Mouse (Mus musculus): ENCODE data around the gene Gm3250. TPM values are rescaled to one million over a fixed set of nuclear protein-coding genes. Genes with fewer than 3 reads are reported as not detected.
"Not testable (repeated sequence)": the region's sequence is repeated elsewhere in the genome, so short reads cannot be mapped to it uniquely, and the experiment has no call there.

Gm3250 gene
- polyA plus RNA-seq (2016; fragmentation: Nextera tagmentation; extraction: Ambion mirVana), result not detected in 2 replicates

- H3K4me3 ChIP-seq; H3K36me3 ChIP-seq; H3K27ac ChIP-seq (ENCODE audit: poor library complexity, severe bottlenecking); H3K27me3 ChIP-seq (replicated peaks); ATAC-seq (ENCODE audit: insufficient number of reproducible peaks, low FRiP score); H3K9me3 ChIP-seq (replicated peaks); H3K4me2 ChIP-seq; H3K9ac ChIP-seq; H3K4me1 ChIP-seq (replicated peaks): not testable (repeated sequence)
- WGBS, result 10% methylated on average over 1 of the region's 1 CpGs
Measured at GRCm38 (mm10) chr10:77782442-77782841, at the start of gene Gm3250. Gene Gm3250 (minus strand): TSS chr10:77782542.

GRCm38 (mm10) chr10:77826951-77827350 lies 44.6 kb upstream of the Gm3250 start, which contains the start of gene Krtap10-4:
Gene Krtap10-4 (minus strand): TSS chr10:77827095.
- 0 out of 2 replicates have a peak, but pooled peaks cover 6% of the 10 kb centered on the region for H3K9me3 ChIP-seq (replicated peaks)
- no peak for ATAC-seq (ENCODE audit: insufficient number of reproducible peaks, low FRiP score)
- H3K27ac ChIP-seq (ENCODE audit: poor library complexity, severe bottlenecking), result no peak within 1 kb of the TSS
- H3K27me3 ChIP-seq (replicated peaks), result no peaks in the 10 kb centered on the region
- no peak within 1 kb of the TSS for H3K4me2 ChIP-seq
- no peaks in the 10 kb centered on the region for H3K4me1 ChIP-seq (replicated peaks)
- H3K4me3 ChIP-seq, result no peak within 1 kb of the TSS
- H3K9ac ChIP-seq, result no peak within 1 kb of the TSS
- 53% methylated on average over 6 of the region's 6 CpGs for WGBS
- no peaks in the 10 kb centered on the region for H3K36me3 ChIP-seq

GRCm38 (mm10) chr10:77819203-77819602 lies 36.9 kb upstream of the Gm3250 start:
- Histone ChIP-seq H3K27ac (ENCODE audit: poor library complexity, severe bottlenecking) (no peak overlapping the region), H3K4me3 (no peak overlapping the region), H3K4me2 (no peak overlapping the region), H3K4me1 (replicated peaks) (no peaks in the 10 kb centered on the region), H3K36me3 (no peaks in the 10 kb centered on the region), H3K9me3 (replicated peaks) (0 out of 2 replicates have a peak, but pooled peaks cover 6% of the 10 kb centered on the region), H3K27me3 (replicated peaks) (0 out of 2 replicates have a peak, but pooled peaks cover 4% of the 10 kb centered on the region), H3K9ac (no peak overlapping the region)
- ATAC-seq (ENCODE audit: insufficient number of reproducible peaks, low FRiP score), result no peak
- 41% methylated on average over 4 of the region's 4 CpGs for whole genome bisulfite sequencing

GRCm38 (mm10) chr10:77818523-77818922 lies 36.2 kb upstream of the Gm3250 start:
- 94% methylated on average over 4 of the region's 4 CpGs for WGBS
- no peak overlapping the region for H3K4me3 ChIP-seq
- no peak for ATAC-seq (ENCODE audit: insufficient number of reproducible peaks, low FRiP score)

GRCm38 (mm10) chr10:77815514-77815913 lies 33.2 kb upstream of the Gm3250 start:
- H3K36me3 ChIP-seq, result no peaks in the 10 kb centered on the region
- no peaks in the 10 kb centered on the region for H3K4me1 ChIP-seq (replicated peaks)
- 19% methylated on average over 5 of the region's 5 CpGs for WGBS
- ATAC-seq (ENCODE audit: insufficient number of reproducible peaks, low FRiP score), result no peak
- H3K9ac ChIP-seq, result no peak overlapping the region
- H3K9me3 ChIP-seq (replicated peaks), result no peaks in the 10 kb centered on the region
- H3K4me2 ChIP-seq, result no peak overlapping the region
- 0 out of 2 replicates have a peak, but pooled peaks cover 7% of the 10 kb centered on the region for H3K27me3 ChIP-seq (replicated peaks)
- H3K4me3 ChIP-seq, result no peak overlapping the region
- H3K27ac ChIP-seq (ENCODE audit: poor library complexity, severe bottlenecking), result no peak overlapping the region

More at GRCm38 (mm10) chr10:77818523-77818922, 36.2 kb upstream of the Gm3250 start:
- no peak overlapping the region for H3K9ac ChIP-seq
- H3K9me3 ChIP-seq (replicated peaks), result 0 out of 2 replicates have a peak, but pooled peaks cover 2% of the 10 kb centered on the region
- H3K4me2 ChIP-seq, result no peak overlapping the region
- no peak overlapping the region for H3K27ac ChIP-seq (ENCODE audit: poor library complexity, severe bottlenecking)
- no peaks in the 10 kb centered on the region for H3K36me3 ChIP-seq
- 0 out of 2 replicates have a peak, but pooled peaks cover 7% of the 10 kb centered on the region for H3K27me3 ChIP-seq (replicated peaks)
- no peaks in the 10 kb centered on the region for H3K4me1 ChIP-seq (replicated peaks)

- WGBS, result 35% methylated on average over 4 of the region's 4 CpGs
- no peaks in the 10 kb centered on the region for H3K4me1 ChIP-seq (replicated peaks)
- no peak within 1 kb of the TSS for H3K27ac ChIP-seq (ENCODE audit: poor library complexity, severe bottlenecking)
- no peaks in the 10 kb centered on the region for H3K36me3 ChIP-seq
- H3K4me3 ChIP-seq, result no peak within 1 kb of the TSS
- H3K9me3 ChIP-seq (replicated peaks), result peaks cover 6% of the 10 kb centered on the region; the same call in 1 of the 2 replicates
- H3K9ac ChIP-seq, result no peak within 1 kb of the TSS
- ATAC-seq (ENCODE audit: insufficient number of reproducible peaks, low FRiP score), result no peak
- 0 out of 2 replicates have a peak, but pooled peaks cover 7% of the 10 kb centered on the region for H3K27me3 ChIP-seq (replicated peaks)
- no peak within 1 kb of the TSS for H3K4me2 ChIP-seq
Measured at GRCm38 (mm10) chr10:77814382-77814781, 32.0 kb upstream of the Gm3250 start, which contains the start of gene Gm2696. Gene Gm2696 (plus strand): TSS chr10:77814682.

GRCm38 (mm10) chr10:77811743-77812142 lies 29.4 kb upstream of the Gm3250 start, which contains the start of gene Gm9507:
Gene Gm9507 (minus strand): TSS chr10:77811843.
- H3K4me1 ChIP-seq (replicated peaks), result no peaks in the 10 kb centered on the region
- 0 out of 2 replicates have a peak, but pooled peaks cover 7% of the 10 kb centered on the region for H3K27me3 ChIP-seq (replicated peaks)
- 63% methylated on average over 5 of the region's 5 CpGs for WGBS
- H3K36me3 ChIP-seq, result no peaks in the 10 kb centered on the region
- no peak within 1 kb of the TSS for H3K4me2 ChIP-seq
- peaks cover 8% of the 10 kb centered on the region; the same call in 1 of the 2 replicates for H3K9me3 ChIP-seq (replicated peaks)
- no peak for ATAC-seq (ENCODE audit: insufficient number of reproducible peaks, low FRiP score)
- H3K27ac ChIP-seq (ENCODE audit: poor library complexity, severe bottlenecking), result no peak within 1 kb of the TSS
- H3K4me3 ChIP-seq, result no peak within 1 kb of the TSS
- H3K9ac ChIP-seq, result no peak within 1 kb of the TSS

GRCm38 (mm10) chr10:77804095-77804494 lies 21.8 kb upstream of the Gm3250 start:
- H3K27ac ChIP-seq (ENCODE audit: poor library complexity, severe bottlenecking), result no peak overlapping the region
- 61% methylated on average over 3 of the region's 3 CpGs for WGBS
- H3K9me3 ChIP-seq (replicated peaks), result 0 out of 2 replicates have a peak, but pooled peaks cover 2% of the 10 kb centered on the region
- no peak overlapping the region for H3K4me2 ChIP-seq
- no peaks in the 10 kb centered on the region for H3K36me3 ChIP-seq
- no peak overlapping the region for H3K4me3 ChIP-seq
- H3K27me3 ChIP-seq (replicated peaks), result no peaks in the 10 kb centered on the region
- no peak overlapping the region for H3K9ac ChIP-seq
- peaks cover 4% of the 10 kb centered on the region for H3K4me1 ChIP-seq (replicated peaks)
- ATAC-seq (ENCODE audit: insufficient number of reproducible peaks, low FRiP score), result no peak

- Histone ChIP-seq H3K4me2 (no peak within 1 kb of the TSS), H3K27ac (ENCODE audit: poor library complexity, severe bottlenecking) (no peak within 1 kb of the TSS), H3K4me3 (no peak within 1 kb of the TSS), H3K9me3 (replicated peaks) (no peaks in the 10 kb centered on the region), H3K27me3 (replicated peaks) (no peaks in the 10 kb centered on the region), H3K9ac (no peak within 1 kb of the TSS), H3K4me1 (replicated peaks) (peaks cover 22% of the 10 kb centered on the region), H3K36me3 (no peaks in the 10 kb centered on the region)
- WGBS, result 53% methylated on average over 8 of the region's 8 CpGs
- ATAC-seq (ENCODE audit: insufficient number of reproducible peaks, low FRiP score), result no peak
Measured at GRCm38 (mm10) chr10:77798921-77799508, 16.7 kb upstream of the Gm3250 start, which contains the start of gene Gm19668. Gene Gm19668 (minus strand): TSS chr10:77799133.

- H3K36me3 ChIP-seq; ATAC-seq (ENCODE audit: insufficient number of reproducible peaks, low FRiP score); H3K27me3 ChIP-seq (replicated peaks); H3K27ac ChIP-seq (ENCODE audit: poor library complexity, severe bottlenecking); H3K4me2 ChIP-seq; H3K9me3 ChIP-seq (replicated peaks); H3K4me3 ChIP-seq; H3K9ac ChIP-seq: not testable (repeated sequence)
- WGBS, result 35% methylated on average over 3 of the region's 3 CpGs
- H3K4me1 ChIP-seq (replicated peaks), result peaks cover 22% of the 10 kb centered on the region
Measured at GRCm38 (mm10) chr10:77798164-77798920, 16.0 kb upstream of the Gm3250 start.

- Histone ChIP-seq H3K4me2 (no peak overlapping the region), H3K27ac (ENCODE audit: poor library complexity, severe bottlenecking) (no peak overlapping the region), H3K27me3 (replicated peaks) (no peaks in the 10 kb centered on the region), H3K9me3 (replicated peaks) (no peaks in the 10 kb centered on the region), H3K4me1 (replicated peaks) (peaks cover 22% of the 10 kb centered on the region), H3K9ac (no peak overlapping the region), H3K36me3 (no peaks in the 10 kb centered on the region), H3K4me3 (no peak overlapping the region)
- ATAC-seq (ENCODE audit: insufficient number of reproducible peaks, low FRiP score), result 0 out of 2 replicates have a peak, but pooled peaks have one; percentile 51
- WGBS, result 3% methylated on average over 3 of the region's 3 CpGs
Measured at GRCm38 (mm10) chr10:77797677-77798076, 15.3 kb upstream of the Gm3250 start.
